Mouse (Mus musculus): Measurements from ENCODE around the gene Ntn5.

The Ntn5 gene

DNA sequence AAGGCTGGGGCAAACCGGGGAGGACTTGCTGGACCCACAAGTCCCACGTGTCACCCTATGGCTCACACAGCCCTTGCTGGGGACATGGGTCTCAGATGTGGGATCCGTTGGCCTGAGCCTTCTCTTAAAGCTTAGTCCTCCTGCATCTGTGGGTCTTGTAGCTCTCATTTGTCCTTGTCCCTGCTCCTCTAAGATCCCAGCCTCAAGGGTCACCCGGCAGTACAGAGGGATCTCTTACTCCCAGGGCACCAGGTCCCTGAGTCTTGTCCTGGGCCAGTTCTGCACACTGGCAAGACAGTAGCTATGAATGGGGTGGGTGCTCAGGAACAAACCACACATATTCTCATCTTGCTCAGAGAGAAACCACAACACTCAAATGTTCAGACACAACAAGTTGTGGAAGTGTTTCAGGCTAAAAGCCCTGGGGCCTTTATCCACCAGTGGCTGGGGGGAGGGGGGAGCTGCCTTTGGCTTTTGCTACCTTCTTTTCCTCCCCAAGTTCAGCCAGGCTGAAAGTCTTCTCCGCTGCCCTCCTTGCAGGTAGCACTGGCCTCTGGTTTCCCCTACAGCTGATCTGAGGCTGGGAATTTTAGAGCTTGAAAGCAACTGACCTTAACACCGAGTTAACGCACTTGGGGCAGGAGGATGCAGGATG, at the start of gene Ntn5:
Gene Ntn5, plus strand, starts transcription at position 627 of the 655 bp plus-strand sequence.
- 84% methylated on average over 7 of the region's 7 CpGs for whole genome bisulfite sequencing

DNA sequence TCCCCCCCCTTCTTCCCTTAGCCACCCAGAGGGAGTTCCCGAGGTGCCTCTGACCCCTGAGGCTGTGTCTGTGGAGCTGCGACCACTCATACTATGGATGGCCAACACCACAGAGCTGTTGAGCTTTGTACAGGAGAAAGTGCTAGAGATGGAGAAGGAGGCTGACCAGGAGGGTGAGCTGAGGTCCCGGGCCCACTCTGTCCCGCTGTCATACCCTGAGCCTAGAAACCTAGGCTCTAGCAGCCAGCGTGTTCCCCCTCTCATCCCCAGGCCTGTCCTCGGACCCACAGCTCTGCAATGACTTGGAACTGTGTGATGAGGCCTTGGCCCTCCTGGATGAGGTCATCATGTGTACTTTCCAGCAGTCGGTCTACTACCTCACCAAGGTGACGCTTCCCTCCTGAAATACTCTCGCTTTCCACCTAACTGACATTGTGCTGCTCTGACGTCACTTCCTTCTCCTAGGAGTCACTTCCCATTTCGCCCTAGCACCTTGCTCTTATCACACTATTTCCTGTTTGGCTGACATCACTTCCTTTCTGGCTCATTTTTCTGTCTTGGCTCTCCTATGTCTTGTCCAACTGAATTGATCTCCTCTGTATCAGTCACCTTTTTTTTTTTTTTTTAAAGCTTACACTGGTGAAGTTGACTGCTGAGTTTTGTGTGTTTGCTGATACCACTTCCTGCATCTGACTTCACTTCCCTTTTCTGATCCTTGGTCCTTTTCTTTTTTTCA, 48.7 kb upstream of the Ntn5 start:
- 85% methylated on average over 11 of the region's 11 CpGs for WGBS

DNA sequence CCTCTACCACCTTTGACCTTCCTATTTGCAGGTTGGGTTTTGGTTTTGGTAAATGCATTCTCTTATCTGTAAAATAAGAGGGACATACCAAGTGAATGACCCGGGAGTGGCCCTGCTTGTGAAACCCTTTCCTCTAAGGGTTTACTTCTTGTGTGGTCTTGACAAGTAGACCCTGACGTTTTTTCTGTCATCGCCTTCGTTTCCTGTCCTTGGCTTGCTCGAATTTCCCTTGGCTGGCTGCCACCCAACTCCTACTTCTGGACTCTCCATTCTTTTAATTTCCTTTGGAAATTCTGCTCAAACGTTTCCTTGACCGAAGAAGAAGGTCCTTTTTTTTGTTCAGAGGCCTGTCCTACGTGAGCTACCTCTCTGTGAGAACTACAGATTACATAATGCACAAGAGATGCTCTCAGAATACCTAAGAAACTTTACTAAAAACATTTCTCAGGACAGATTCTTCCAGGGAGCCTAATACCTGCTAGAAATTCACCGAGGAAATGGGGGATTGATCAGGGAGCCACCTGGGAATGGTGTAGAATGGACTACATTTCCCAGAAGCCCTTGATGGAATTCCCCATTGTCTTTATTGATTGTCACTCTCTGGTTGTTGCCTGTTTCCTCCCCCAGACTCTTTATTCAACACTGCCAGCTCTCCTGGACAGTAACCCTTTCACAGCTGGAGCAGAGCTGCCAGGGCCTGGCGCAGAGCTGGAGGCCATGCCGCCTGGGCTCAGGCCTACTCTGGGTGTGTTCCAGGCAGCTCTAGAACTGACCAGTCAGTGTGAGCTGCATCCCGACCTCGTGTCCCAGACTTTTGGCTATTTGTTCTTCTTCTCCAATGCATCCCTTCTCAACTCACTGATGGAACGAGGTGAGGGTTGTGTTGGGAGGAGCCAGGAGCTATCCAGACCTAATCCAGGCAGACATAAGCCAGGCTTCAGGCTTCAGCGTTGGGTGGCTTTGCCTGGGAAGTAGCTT, 47.8 kb upstream of the Ntn5 start:
- WGBS, result 61% methylated on average over 15 of the region's 15 CpGs

DNA sequence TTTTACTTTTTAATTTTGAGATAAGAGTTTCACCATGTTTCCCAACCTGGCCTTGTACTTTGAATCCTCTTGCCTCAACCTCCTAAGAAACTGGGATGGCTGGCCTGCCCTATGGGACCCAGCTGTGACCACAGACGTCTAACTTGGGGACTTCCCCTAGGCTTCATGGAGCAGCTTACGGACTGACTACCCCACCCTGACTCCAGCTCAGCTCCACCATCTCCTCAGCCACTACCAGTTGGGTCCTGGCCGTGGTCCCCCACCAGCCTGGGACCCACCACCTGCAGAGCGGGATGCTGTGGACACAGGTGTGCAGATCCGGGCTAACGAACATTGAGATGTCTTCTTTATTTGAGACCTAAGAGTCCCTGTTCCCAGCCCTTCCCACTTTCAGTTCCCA, 46.1 kb upstream of the Ntn5 start:
- WGBS, result 91% methylated on average over 6 of the region's 6 CpGs

DNA sequence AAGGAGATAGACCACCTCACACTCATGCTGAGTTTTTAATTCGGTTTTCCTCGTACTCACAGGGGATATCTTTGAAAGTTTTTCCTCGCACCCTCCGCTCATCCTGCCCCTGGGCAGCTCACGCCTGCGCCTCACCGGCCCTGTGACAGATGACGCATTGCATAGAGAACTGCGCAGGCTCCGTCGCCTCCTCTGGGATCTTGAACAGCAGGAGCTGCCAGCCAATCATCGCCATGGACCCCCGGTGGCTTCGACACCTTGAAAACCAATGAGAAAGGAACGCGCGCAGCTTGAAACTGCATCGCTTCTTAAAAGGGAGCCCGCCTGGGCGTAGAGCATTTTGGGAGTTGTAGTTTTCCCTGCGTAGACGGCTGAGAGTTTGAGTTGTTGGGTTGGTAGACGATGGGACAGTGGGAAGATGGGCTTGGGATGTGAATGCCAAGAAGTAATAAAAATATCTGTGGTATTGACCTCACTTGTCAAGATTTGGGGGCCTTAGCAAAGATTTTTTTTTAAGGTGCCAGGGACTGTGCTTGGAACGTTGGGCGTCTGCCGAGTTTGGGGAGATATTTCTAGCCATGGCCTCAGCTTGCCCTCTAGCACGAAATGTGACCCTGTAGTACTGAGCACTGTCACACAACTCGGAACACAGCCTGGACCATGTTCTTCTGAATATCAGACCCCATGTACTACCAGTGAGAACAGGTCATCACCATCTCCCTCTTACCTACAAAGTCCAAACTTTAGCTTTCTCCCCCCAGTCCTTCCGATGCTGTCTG, 45.0 kb upstream of the Ntn5 start:
- 25% methylated on average over 29 of the region's 29 CpGs for WGBS

DNA sequence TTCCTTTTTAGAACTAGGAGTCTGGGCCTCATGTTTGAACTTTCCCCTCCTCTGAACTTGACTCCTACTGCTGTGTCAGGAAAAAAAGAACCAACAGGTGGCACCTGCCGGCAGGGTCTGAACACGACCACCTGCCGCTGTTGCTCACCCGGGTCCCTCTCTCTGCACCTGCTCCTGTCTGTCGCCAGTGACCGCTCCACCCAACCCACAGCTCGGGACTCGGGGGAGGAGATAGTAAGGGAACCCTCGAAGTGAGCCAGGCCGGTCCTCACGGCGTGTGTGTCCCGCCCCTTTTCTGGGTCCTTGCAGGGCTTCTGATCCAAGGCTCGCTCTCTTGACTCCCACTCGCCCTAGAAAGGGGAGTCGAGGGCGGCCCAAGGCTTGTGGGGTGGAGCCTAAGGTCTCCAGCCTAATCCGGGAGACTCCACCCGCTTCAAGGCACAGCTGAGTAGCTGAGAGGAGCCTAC, 44.2 kb upstream of the Ntn5 start, which contains the start of gene Mamstr:
Gene Mamstr, plus strand, starts transcription at position 417 of the 467 bp plus-strand sequence.
- 49% methylated on average over 19 of the region's 19 CpGs for WGBS

DNA sequence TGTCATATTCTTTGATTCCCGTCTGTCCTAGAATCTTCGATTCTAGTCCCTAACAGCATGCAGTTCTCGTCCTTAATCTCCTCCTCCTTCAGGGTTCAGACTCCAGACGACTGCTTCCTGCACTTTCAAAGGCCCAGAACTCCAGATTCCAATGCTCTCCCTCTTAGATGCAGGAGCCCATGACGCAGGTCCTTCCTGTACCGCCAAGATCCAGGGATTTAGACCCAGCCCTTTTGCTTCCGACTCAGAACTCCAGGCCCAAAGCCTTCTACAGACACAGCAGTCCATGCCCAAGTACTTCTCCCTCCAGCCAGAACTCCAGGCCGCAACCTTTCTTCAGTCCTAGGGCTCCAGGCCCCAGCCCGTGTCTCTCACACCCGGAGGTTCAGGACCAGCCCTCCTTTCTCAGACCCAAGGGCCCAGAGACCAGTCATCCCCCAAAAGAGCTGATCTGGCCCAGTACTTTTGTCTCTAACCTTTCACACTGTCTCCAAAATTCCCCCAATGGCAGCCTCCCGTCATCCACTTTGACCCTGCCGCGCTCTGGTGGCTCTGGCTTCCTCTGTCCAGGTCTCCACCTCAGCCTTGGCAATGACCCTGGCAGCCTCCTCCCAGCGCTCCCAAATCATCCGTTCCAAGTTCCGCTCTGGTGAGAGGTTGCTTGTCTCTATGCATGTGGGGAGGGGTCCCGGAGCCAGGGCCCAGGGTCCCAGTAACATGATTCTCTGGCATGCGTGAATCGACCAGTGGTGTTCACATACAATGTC, 43.4 kb upstream of the Ntn5 start:
- 77% methylated on average over 19 of the region's 19 CpGs for WGBS

- 49% methylated on average over 17 of the region's 17 CpGs for WGBS
Observed at GRCm38 (mm10) chr7:45641391-45642040, 42.3 kb upstream of the Ntn5 start.

DNA sequence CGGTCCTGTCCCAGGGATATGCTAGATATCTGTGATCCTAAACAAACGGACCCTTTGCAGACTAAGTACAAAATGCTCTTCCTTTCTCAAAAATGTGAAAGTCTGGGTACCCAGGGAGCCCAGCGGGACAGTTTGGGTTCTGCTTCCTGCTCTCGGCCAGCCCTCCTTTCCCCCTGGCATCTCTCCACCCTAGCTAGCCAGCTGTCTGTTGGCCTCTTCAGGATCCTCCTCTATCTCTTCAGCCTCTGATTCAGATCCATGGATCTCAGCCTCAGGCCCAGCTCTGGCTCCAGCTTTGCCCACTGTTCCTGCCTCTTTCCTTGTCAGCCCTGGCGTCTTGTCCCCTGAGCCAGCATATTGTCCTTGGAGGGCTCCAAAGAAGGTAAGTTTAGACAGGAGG, 41.7 kb upstream of the Ntn5 start:
- 79% methylated on average over 5 of the region's 5 CpGs for WGBS

- WGBS, result 42% methylated on average over 16 of the region's 16 CpGs
Observed at GRCm38 (mm10) chr7:45642503-45643255, 41.1 kb upstream of the Ntn5 start.

- 11% methylated on average over 28 of the region's 28 CpGs for WGBS
Observed at GRCm38 (mm10) chr7:45643441-45644178, 40.2 kb upstream of the Ntn5 start.

DNA sequence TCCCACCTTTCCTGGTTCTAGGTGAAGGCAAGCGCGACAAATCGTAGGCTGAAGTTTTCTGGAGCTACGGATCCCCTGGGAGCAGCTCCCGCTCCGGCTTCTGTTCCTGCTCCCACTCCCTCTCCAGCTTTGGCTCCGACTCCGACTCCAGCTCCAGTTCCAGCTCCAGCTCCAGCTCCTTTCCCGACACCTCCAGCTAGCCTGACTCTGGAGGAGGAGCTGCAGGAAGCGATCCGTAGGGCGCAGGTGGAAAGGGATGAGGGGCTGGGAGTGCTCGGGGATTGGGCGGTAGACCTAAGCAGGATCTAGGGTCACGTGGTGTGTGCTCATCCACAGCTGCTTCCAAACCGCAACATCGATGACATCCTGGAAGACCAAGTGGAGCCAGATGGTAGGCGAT, 39.6 kb upstream of the Ntn5 start:
- WGBS, result 20% methylated on average over 18 of the region's 18 CpGs

- WGBS, result 74% methylated on average over 6 of the region's 6 CpGs
Observed at GRCm38 (mm10) chr7:45644872-45645590, 38.8 kb upstream of the Ntn5 start.

DNA sequence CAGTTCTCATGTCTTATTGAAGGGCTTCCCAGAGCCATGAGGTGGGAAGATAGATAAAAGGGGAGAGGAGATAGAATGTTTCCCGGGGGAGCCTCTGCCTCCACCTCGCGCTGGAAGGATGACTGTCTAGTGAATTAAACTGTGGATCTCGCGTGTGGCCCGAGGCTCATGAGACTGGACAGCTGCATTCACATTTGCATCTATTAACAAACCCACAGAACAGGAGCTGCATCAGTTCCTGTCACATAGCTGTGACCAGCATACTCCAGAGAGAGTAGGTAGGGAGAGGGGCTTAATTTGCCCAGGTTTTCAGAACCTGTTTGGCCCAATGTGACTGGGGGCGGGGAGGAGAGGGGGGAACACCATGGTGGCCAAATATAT, 38.2 kb upstream of the Ntn5 start:
- 75% methylated on average over 7 of the region's 7 CpGs for WGBS

GRCm38 (mm10) chr7:45646671-45647070, 37.2 kb upstream of the Ntn5 start:
- 72% methylated on average over 4 of the region's 4 CpGs for WGBS

DNA sequence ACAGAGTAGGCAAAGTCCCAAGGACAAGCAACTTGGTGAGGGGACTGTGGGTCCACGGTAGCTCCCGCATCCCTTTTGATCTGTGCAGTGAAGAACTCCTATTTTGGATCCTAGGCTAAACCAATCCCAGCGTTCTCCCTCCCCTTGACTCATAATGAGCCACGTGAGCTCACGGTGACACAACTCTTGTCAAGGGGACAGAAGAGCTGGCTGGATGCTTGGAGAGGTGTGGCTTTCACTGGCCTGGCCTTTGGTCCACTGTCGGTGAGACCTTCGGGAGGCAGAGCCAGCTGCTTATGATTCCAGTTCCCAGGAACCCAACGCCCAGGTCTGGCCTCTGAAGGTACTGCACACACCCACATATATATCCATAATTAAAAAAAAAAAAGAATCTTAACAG, 34.5 kb upstream of the Ntn5 start:
- WGBS, result 74% methylated on average over 8 of the region's 8 CpGs

DNA sequence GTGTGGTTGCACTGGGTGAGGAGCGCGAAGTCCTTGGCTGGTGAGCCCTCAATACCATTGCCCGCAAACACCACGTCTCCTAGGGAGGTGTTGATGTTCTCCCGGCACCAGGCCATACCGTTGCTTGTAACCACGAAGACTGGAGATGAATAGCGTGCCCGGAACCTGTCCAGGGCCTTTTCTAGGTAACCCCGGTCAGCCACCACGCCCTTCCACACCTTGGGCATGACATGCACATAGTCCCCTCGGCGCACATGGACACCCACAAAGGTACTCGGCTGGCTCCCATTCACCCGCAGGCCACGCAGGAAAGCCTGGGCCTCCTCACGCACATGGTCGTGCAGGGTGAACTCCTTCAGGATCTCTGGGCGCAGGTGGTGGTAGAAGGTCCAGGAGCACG, 33.3 kb upstream of the Ntn5 start:
- 95% methylated on average over 20 of the region's 20 CpGs for WGBS
